Mouse (Mus musculus): ENCODE results near the gene Abcb1a.

DNA sequence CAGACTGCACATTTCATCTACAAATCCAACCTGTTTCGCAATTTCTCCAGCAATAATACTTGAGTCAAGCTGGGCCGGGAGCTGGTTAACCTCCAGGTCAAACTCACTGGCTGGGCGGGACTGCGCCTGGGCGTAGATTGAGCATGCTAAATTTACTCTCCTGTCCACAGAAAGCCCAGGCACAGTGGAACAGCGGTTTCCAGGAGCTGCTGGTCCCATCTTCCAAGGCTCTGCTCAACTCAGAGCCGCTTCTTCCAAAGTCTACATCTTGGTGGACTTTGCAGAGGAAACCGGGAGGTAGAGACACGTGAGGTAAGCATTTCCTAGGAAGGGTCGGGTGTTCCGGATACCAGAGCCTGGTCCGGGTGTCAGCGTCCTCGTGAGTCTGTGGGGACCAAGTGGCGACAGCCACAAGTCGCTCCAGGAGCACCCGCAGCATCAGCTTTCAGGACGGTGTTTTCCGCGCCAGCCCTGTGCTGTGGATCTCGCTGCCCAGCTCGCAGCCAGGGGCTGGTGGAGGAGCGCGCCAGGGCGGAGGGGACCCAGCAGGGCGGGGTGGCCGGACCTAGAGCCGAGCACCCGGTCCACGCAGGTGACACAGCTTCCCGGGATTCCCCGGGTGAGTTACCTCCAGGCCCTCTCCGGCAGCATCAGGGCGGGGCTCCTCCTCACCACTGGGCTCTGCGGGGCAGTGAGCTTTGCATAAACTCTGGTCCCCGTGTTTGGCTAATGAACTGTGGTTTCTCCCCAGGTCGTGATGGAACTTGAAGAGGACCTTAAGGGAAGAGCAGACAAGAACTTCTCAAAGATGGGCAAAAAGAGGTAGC, at the start of gene Abcb1a:
- TF ChIP-seq POLR2A (IDR thresholded peaks at IDR 0.05; ENCODE audit: insufficient read depth, low read length) (no peak), EP300 (IDR thresholded peaks at IDR 0.05; ENCODE audit: insufficient read depth, low read depth, low read length) (no peak), CTCF (IDR thresholded peaks at IDR 0.05; ENCODE audit: low read depth, low read length) (no peak)
